Mouse (Mus musculus): ENCODE results near the gene Oit1.

The Oit1 gene

GRCm38 (mm10) chr14:8300281-8300680, 78.3 kb downstream of the Oit1 start:
- peak; percentile 63 for DNase-seq (ENCODE audit: extremely low spot score)

Measured in embryo, embryonic 9.5 days (tissue).